Mouse (Mus musculus): ENCODE measurements around the gene Dusp1. TPM values are rescaled to one million over a fixed set of nuclear protein-coding genes. Genes with fewer than 3 reads are reported as not detected.

Dusp1 gene
- polyA plus RNA-seq, 1 experiment from 2014 or later, result 33.4 TPM

DNA sequence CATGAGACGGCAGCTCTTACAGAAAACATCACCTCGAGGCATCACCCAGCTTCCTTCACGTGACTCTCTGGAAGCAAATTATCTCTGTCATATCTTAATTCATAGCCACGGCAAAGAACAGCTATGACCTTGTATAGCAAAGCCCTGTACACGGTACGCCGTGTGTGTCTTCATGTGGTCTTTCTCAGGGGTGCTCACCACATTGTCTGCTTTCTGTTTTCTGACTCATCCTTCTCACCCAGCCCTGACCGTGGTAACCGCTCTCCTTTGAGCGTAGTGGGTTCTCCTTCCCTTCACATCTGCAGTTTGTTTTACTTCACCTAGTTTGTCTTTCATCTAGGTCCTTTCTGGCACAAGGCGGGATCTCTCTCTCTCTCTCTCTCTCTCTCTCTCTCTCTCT lies 10.3 kb upstream of the Dusp1 start:
- no peak for ATAC-seq
- peaks cover 6% of the 10 kb centered on the region for H3K36me3 ChIP-seq (ENCODE audit: control insufficient read depth, insufficient read depth, low read length)

GRCm38 (mm10) chr17:26571377-26571776 lies 9.4 kb upstream of the Dusp1 start:
- Histone ChIP-seq H3K27ac (ENCODE audit: low read length) (no peak overlapping the region), H3K9ac (ENCODE audit: low read depth, low read length) (no peak overlapping the region), H3K9me3 (replicated peaks; ENCODE audit: control insufficient read depth, low read length, poor library complexity, severe bottlenecking) (no peaks in the 10 kb centered on the region), H3K4me3 (ENCODE audit: low read depth, low read length) (no peak overlapping the region), H3K4me1 (ENCODE audit: control insufficient read depth, insufficient read depth, low read length) (no peaks in the 10 kb centered on the region), H3K36me3 (ENCODE audit: control insufficient read depth, insufficient read depth, low read length) (peaks cover 10% of the 10 kb centered on the region), H3K27me3 (ENCODE audit: control insufficient read depth, insufficient read depth, low read depth, low read length) (no peaks in the 10 kb centered on the region), H3K4me2 (ENCODE audit: low read length) (no peak overlapping the region)
- ATAC-seq, result no peak
- 87% methylated on average over 3 of the region's 3 CpGs for WGBS

More for the DNA sequence above, 10.3 kb upstream of the Dusp1 start:
- Histone ChIP-seq H3K27ac (ENCODE audit: low read length) (no peak overlapping the region), H3K9ac (ENCODE audit: low read depth, low read length) (no peak overlapping the region), H3K4me1 (ENCODE audit: control insufficient read depth, insufficient read depth, low read length) (no peaks in the 10 kb centered on the region), H3K4me2 (ENCODE audit: low read length) (no peak overlapping the region), H3K4me3 (ENCODE audit: low read depth, low read length) (no peak overlapping the region), H3K27me3 (ENCODE audit: control insufficient read depth, insufficient read depth, low read depth, low read length) (no peaks in the 10 kb centered on the region), H3K9me3 (replicated peaks; ENCODE audit: control insufficient read depth, low read length, poor library complexity, severe bottlenecking) (no peaks in the 10 kb centered on the region)
- 94% methylated on average over 11 of the region's 11 CpGs for WGBS

GRCm38 (mm10) chr17:26570651-26571118 lies 8.8 kb upstream of the Dusp1 start:
- H3K27me3 ChIP-seq (ENCODE audit: control insufficient read depth, insufficient read depth, low read depth, low read length), result no peaks in the 10 kb centered on the region
- no peak overlapping the region for H3K9ac ChIP-seq (ENCODE audit: low read depth, low read length)
- 91% methylated on average over 11 of the region's 11 CpGs for WGBS
- peaks cover 13% of the 10 kb centered on the region for H3K36me3 ChIP-seq (ENCODE audit: control insufficient read depth, insufficient read depth, low read length)
- no peak overlapping the region for H3K4me3 ChIP-seq (ENCODE audit: low read depth, low read length)
- ATAC-seq, result no peak
- no peak overlapping the region for H3K4me2 ChIP-seq (ENCODE audit: low read length)
- H3K27ac ChIP-seq (ENCODE audit: low read length), result no peak overlapping the region
- no peaks in the 10 kb centered on the region for H3K4me1 ChIP-seq (ENCODE audit: control insufficient read depth, insufficient read depth, low read length)
- H3K9me3 ChIP-seq (replicated peaks; ENCODE audit: control insufficient read depth, low read length, poor library complexity, severe bottlenecking), result no peaks in the 10 kb centered on the region

GRCm38 (mm10) chr17:26569594-26570350 lies 7.8 kb upstream of the Dusp1 start:
- Histone ChIP-seq H3K27me3 (ENCODE audit: control insufficient read depth, insufficient read depth, low read depth, low read length) (no peaks in the 10 kb centered on the region), H3K4me3 (ENCODE audit: low read depth, low read length) (no peak overlapping the region), H3K27ac (ENCODE audit: low read length) (no peak overlapping the region), H3K9ac (ENCODE audit: low read depth, low read length) (no peak overlapping the region), H3K36me3 (ENCODE audit: control insufficient read depth, insufficient read depth, low read length) (peaks cover 19% of the 10 kb centered on the region), H3K4me2 (ENCODE audit: low read length) (no peak overlapping the region), H3K9me3 (replicated peaks; ENCODE audit: control insufficient read depth, low read length, poor library complexity, severe bottlenecking) (no peaks in the 10 kb centered on the region), H3K4me1 (ENCODE audit: control insufficient read depth, insufficient read depth, low read length) (no peaks in the 10 kb centered on the region)
- 91% methylated on average over 4 of the region's 4 CpGs for WGBS
- no peak for ATAC-seq

- Histone ChIP-seq H3K4me2 (ENCODE audit: low read length) (no peak overlapping the region), H3K27ac (ENCODE audit: low read length) (no peak overlapping the region), H3K9me3 (replicated peaks; ENCODE audit: control insufficient read depth, low read length, poor library complexity, severe bottlenecking) (no peaks in the 10 kb centered on the region), H3K4me3 (ENCODE audit: low read depth, low read length) (no peak overlapping the region), H3K9ac (ENCODE audit: low read depth, low read length) (no peak overlapping the region), H3K36me3 (ENCODE audit: control insufficient read depth, insufficient read depth, low read length) (peaks cover 25% of the 10 kb centered on the region), H3K27me3 (ENCODE audit: control insufficient read depth, insufficient read depth, low read depth, low read length) (no peaks in the 10 kb centered on the region), H3K4me1 (ENCODE audit: control insufficient read depth, insufficient read depth, low read length) (peaks cover 9% of the 10 kb centered on the region)
- WGBS, result 97% methylated on average over 4 of the region's 4 CpGs
- ATAC-seq, result no peak
These were observed 5.9 kb upstream of the Dusp1 start for GRCm38 (mm10) chr17:26567818-26568173.

DNA sequence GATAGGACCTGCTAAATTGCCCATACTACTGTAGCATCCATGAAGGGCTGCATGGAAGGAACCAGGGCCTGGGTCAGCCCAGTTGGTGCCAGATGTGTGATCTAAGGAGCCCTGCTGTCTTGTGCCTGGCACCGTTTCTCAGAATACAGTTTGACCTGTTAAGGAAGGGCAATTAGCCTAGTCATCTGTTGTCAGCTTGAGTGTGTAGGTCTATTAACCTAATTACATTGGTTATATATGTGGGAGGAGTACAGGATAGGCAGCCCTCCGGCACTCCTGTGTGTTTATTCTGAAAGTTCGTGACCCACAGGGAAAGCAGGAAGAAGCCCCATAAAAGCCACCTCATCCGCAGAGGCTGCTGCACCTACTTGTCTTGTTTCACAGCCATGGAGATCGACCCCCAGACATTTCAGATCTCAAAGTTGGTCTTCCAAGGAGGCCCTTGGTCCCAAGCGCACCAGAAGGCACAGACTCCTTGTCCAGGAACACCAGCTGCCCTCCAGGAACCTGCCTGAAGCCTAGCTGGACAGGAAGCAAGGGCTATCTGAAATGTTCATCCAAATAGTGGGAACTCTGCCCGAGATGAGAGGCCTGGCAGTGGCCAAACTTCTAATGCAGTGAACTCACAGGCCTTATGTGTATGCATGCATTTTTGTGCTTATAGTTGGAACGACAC lies 5.4 kb upstream of the Dusp1 start:
- H3K36me3 ChIP-seq (ENCODE audit: control insufficient read depth, insufficient read depth, low read length), result peaks cover 25% of the 10 kb centered on the region
- H3K27ac ChIP-seq (ENCODE audit: low read length), result no peak overlapping the region
- peaks cover 14% of the 10 kb centered on the region for H3K4me1 ChIP-seq (ENCODE audit: control insufficient read depth, insufficient read depth, low read length)
- no peak for ATAC-seq
- no peak overlapping the region for H3K9ac ChIP-seq (ENCODE audit: low read depth, low read length)
- H3K9me3 ChIP-seq (replicated peaks; ENCODE audit: control insufficient read depth, low read length, poor library complexity, severe bottlenecking), result no peaks in the 10 kb centered on the region
- 91% methylated on average over 8 of the region's 8 CpGs for WGBS
- no peaks in the 10 kb centered on the region for H3K27me3 ChIP-seq (ENCODE audit: control insufficient read depth, insufficient read depth, low read depth, low read length)
- no peak overlapping the region for H3K4me3 ChIP-seq (ENCODE audit: low read depth, low read length)
- H3K4me2 ChIP-seq (ENCODE audit: low read length), result no peak overlapping the region

- Histone ChIP-seq H3K4me1 (ENCODE audit: control insufficient read depth, insufficient read depth, low read length) (peaks cover 23% of the 10 kb centered on the region), H3K9ac (ENCODE audit: low read depth, low read length) (no peak overlapping the region), H3K9me3 (replicated peaks; ENCODE audit: control insufficient read depth, low read length, poor library complexity, severe bottlenecking) (no peaks in the 10 kb centered on the region), H3K4me2 (ENCODE audit: low read length) (no peak overlapping the region), H3K4me3 (ENCODE audit: low read depth, low read length) (no peak overlapping the region), H3K27ac (ENCODE audit: low read length) (no peak overlapping the region), H3K36me3 (ENCODE audit: control insufficient read depth, insufficient read depth, low read length) (peaks cover 25% of the 10 kb centered on the region), H3K27me3 (ENCODE audit: control insufficient read depth, insufficient read depth, low read depth, low read length) (no peaks in the 10 kb centered on the region)
- WGBS, result 50% methylated on average over 9 of the region's 9 CpGs
- no peak for ATAC-seq
These were observed 2.5 kb upstream of the Dusp1 start for GRCm38 (mm10) chr17:26564439-26564838.

DNA sequence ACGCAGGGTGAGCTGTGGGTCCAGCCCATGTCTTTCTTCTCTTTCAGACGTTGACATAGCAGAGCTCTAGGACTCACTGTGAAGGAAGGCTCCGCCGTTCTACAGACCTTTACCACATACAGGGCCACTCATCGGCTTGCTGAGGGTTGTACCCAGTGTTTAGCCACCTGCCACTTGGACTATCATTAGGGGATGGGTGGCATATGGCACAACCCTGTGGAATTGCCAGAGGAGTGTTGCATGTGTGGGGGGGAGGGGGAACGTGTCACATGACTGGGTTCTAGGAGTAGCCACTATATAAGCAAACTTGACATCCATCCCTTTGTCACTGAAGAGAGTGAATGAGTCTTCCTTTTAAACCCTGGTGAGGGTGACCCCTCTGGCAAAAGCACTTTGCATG lies 1.5 kb upstream of the Dusp1 start:
- 77% methylated on average over 6 of the region's 6 CpGs for whole genome bisulfite sequencing
- Histone ChIP-seq H3K27ac (ENCODE audit: low read length) (no peak overlapping the region), H3K4me3 (ENCODE audit: low read depth, low read length) (no peak overlapping the region), H3K9me3 (replicated peaks; ENCODE audit: control insufficient read depth, low read length, poor library complexity, severe bottlenecking) (no peaks in the 10 kb centered on the region), H3K4me2 (ENCODE audit: low read length) (no peak overlapping the region), H3K4me1 (ENCODE audit: control insufficient read depth, insufficient read depth, low read length) (peaks cover 23% of the 10 kb centered on the region), H3K9ac (ENCODE audit: low read depth, low read length) (no peak overlapping the region), H3K36me3 (ENCODE audit: control insufficient read depth, insufficient read depth, low read length) (peaks cover 25% of the 10 kb centered on the region), H3K27me3 (ENCODE audit: control insufficient read depth, insufficient read depth, low read depth, low read length) (no peaks in the 10 kb centered on the region)
- ATAC-seq, result no peak

DNA sequence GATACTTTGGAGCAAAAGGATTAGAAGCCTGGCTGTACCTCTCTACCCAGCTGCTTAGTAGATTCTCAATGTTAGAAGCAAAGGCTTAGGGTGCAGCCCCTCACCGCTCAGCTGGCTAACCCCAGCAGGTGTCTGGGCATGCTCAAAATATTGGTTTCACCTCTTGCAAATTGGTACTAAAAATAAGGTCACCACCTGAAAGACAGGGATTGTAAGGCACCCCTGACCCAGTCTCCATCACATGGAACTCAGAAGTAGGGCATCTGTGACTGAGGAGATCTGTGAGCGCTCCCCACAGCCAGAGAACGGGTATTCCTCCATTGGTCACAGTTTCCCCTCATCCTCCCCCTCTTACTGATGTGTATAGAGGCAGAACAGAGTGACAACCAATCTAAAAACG lies 364 bp upstream of the Dusp1 start:
- Histone ChIP-seq H3K4me2 (ENCODE audit: low read length) (peak overlapping the region; percentile 90), H3K9me3 (replicated peaks; ENCODE audit: control insufficient read depth, low read length, poor library complexity, severe bottlenecking) (no peaks in the 10 kb centered on the region), H3K27me3 (ENCODE audit: control insufficient read depth, insufficient read depth, low read depth, low read length) (no peaks in the 10 kb centered on the region), H3K27ac (ENCODE audit: low read length) (0 out of 2 replicates have a peak overlapping the region, but pooled peaks have one; percentile 81), H3K4me3 (ENCODE audit: low read depth, low read length) (peak overlapping the region; percentile 69), H3K4me1 (ENCODE audit: control insufficient read depth, insufficient read depth, low read length) (peaks cover 23% of the 10 kb centered on the region), H3K9ac (ENCODE audit: low read depth, low read length) (peak overlapping the region; percentile 90), H3K36me3 (ENCODE audit: control insufficient read depth, insufficient read depth, low read length) (peaks cover 19% of the 10 kb centered on the region)
- no peak for ATAC-seq
- 72% methylated on average over 4 of the region's 4 CpGs for WGBS

Data from midbrain, embryonic 16.5 days (tissue).